Mouse (Mus musculus) large intestine, adult 2 months (tissue): Measurements from ENCODE around the gene Serpinf1. TPM values are rescaled to one million over a fixed set of nuclear protein-coding genes. Genes with fewer than 3 reads are reported as not detected.
"Not testable (repeated sequence)": the region's sequence is repeated elsewhere in the genome, so short reads cannot be mapped to it uniquely, and the experiment has no call there.

ENCODE experiments used
- DNase-seq: peaks from one replicate; pipeline ENCODE4 v3.0.0-alpha.2; 2012; ENCODE audit warnings: low read depth, low spot score
- WGBS: fragments of 180-500 bp; shearing (Covaris S2); methylation state at CpG from one replicate; pipeline ENCODE4 v1.1.7; 2018; 5-methylcytosine and 5-hydroxymethylcytosine counted together
- polyA plus RNA-seq: library from polyadenylated mRNA; depleted of rRNA; stranded (reverse); fragments of >200 nt; gene quantifications from 2 replicates; pipeline ENCODE4 v1.2.3, GENCODE M21; 2012

Gene Serpinf1
- polyA plus RNA-seq, 1 experiment: 12.0 TPM

DNA sequence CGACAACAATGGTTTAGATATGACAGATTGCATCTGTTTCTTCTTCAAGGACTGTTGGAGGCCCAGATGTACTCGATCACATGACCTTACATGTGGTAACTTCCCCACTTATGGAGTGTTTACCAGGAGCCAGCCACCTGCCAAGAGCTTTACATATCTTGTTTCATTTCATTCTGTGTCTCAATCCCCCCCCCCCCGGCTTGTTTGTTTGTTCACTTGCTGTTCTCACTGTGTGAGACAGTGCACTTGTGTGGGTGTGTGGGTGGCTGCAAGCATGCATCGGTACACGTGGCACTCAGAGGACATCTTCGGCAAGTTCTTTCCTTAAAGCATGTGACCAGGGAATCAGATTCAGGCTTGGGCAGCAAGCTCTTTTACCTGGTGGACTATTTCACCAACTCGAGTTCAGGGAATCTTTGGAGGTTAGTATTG, 34.0 kb upstream of the Serpinf1 start:
- DNase-seq: no peak
- 81% methylated on average over 7 of the region's 7 CpGs for WGBS

DNA sequence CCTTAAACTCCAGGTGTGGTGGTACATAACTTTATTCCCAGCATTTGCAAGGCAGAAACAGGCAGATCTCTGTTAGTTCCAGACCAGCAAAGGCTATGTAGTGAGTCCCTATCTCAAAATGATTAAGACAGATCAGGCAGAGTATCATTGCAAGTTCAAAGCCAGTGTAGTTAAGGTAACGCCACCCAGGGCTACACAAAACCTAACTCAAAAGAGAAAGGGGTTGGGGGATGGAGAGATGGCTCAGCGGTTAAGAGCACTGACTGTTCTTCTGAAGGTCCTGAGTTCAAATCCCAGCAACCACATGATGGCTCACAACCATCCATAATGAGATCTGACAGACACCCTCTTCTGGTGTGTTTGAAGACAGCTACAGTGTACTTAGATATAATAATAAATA, 33.5 kb upstream of the Serpinf1 start:
- not testable (repeated sequence) for DNase-seq
- 98% methylated on average over 2 of the region's 2 CpGs for WGBS

DNA sequence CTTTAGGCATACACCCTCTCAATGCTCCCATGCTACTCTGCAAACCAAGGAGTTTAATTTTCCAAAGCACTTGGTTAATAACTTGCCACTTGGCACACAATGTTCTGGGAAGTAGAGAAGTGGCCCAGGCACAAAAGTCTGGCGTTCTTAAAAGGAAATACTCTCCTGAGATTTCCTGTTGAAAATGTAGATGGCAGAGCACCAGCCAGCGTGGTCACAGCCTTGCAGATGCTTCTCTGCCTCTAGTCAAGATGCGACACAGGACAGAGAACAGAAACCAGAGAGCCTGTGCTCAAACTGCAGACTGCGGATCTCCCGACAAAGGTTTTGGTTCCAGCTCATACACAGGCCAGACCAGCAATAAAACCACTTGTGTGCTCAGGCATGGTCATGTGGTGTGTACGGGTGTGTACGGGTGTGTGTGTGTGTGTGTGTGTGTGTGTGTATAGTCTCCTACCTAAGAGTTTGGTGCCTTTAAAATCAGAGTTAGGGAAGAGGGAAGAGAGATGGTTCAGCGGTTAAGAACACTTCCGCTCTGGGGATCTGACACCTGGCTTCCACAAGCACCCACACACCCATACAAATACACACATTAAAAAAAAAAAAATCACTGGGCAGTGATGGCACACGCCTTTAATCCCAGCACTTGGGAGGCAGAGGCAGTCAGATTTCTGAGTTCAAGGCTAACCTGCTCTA, 32.7 kb upstream of the Serpinf1 start:
- DNase-seq: no peak
- WGBS: 19% methylated on average over 10 of the region's 10 CpGs

DNA sequence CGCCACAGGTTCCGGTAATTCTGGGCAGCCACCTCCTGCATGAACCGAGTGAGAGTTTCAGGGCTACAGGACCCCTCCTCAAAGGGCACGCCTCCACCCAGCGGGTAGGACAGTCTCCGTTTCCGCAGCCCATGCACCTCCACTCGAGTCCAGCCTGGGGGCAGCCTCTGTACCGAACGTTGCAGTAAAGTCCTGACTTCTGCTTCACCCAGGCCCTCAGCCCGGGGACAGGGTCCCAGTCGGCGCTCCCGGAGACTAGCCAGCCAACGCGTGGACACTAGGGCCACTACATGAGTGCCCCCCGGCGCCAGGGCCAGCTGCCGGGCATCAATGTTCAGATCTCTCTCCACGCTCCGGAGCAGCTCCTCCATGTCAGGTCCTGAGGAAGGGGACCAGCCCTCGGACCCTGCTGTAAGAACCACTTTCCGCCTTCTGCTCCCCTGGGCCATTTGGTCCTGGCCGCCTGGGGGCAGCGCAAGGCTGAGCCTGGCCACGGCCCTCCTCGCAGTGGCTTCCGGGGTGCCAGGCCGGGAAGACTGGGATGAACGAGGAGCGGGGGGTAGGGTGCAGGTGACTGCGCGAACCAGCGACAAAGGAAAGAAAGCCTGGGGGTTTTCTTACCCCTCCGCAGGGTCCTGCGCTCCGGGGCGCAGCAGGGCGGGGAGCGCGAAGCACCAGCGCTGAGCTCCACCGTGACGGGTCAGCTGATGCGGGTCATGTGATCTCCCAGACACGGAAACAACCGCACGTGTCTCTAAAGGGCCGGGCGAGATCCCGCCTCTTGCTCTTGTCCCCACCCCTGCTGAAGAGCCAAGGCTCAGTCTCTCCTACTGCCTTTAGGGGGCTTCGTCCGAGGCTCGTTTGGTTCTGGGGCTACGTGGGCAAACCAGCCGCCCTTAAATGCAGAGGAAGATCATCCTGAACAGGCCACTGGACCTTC, 31.8 kb upstream of the Serpinf1 start, which contains the start of gene Wdr81:
Gene Wdr81 (minus strand): TSS at position 727 of the 940 bp plus-strand sequence.
- DNase-seq: peak; percentile 91
- WGBS: 2% methylated on average over 56 of the region's 56 CpGs

DNA sequence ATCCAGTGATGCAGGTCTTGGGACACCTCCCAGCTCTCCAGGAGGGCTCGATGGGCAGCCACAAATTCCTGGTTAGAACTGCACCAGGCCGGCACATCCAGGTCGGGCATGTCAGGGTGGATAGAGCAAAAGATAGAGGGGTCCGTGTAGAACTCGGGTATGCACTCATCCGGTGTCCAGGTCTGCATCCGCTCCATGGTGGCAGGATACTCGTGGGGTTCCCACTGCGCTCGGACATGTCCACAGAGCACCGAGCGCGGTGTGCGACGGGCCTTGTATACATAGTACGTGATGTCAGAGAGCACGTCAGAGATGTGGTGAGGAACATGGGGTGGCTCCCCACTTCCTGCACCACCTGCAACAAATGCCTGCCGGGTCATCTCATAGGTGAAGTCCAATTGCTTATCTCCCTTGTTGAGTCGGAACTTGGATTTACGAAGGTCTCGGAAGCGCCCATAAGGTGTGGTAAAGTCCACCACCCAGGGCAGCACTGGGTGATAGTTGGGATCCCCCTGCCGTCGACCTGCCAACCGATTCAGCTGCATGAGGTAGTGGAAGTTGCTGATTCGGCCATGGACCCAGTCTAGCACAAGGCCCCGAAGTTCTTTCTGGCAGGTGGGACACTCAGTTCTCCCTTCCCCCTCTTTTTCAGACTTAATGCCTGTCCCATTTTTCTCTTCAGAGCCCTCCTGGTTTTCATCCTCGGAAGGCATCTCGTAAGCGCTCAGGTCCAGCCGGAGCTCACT, 30.5 kb upstream of the Serpinf1 start:
- 94% methylated on average over 31 of the region's 31 CpGs for WGBS
- no peak for DNase-seq

DNA sequence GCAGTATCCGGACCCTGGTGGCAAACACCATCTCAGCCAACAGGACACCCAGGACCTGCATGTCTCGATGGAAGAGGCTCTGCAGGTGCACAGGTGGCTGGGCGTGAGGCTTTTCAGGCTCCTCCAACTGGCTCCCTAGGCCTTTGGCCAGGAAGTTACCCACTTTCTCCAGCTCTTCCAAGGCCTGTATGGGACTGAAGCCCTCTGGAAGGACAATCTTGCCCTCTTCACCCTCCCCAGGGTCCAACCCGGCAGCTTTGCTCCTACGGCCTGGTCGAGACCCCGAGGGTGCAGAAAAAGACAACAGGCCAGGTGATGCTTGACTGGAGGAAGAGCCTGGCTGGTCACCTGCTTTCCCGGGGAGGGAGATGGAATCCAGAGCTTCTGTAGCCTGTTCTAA, 29.6 kb upstream of the Serpinf1 start:
- DNase-seq: no peak
- 91% methylated on average over 8 of the region's 8 CpGs for WGBS

DNA sequence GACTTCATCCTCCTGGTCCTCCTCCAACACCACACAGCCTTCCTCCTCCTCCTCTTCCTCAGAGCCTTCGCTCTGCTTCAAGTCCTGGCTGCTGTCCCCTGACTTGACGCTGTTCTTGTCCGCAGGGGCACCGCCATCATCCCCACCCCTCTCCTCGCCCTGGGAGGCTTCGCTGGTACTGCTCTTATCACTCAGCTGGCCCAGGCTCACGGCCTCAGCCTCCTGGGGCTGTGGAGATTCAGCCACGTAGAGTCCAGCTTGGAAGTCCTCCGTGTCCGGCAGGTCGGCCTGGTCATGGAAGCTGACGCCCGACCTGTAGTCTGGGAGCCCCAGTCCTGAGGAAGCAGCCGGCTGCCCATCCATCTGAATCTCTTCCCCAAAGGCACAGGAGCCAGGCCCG, 28.4 kb upstream of the Serpinf1 start:
- 92% methylated on average over 15 of the region's 15 CpGs for WGBS
- DNase-seq: no peak

DNA sequence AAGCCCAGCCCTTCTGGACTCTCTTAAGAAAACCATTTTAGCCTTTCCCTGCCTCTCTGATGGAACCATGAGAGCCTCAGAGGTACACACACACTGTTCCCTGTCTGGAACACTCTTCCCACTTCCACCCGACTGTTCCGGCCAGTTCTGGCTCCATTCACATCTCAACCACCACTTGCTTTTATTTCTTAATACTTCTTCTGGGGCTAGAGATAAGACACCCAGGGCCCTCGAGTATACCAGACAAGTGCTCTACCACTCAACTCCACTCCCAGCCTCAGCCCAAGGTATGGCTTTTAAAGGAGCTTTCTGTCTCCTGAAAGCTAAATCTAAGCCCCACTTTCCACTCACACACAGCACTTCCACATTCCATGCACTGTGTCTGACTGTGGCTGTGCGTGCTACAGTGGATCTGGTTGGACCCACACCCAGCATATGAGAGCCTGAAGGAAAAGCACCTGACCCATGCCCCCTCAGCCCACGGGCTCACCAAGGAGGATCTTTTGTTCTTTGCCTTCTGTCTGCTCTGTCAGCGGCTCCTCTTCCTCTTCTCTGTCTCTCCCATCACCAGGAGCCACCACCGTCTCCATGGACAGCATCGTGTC, 27.9 kb upstream of the Serpinf1 start:
- no peak for DNase-seq
- WGBS: 80% methylated on average over 8 of the region's 8 CpGs

DNA sequence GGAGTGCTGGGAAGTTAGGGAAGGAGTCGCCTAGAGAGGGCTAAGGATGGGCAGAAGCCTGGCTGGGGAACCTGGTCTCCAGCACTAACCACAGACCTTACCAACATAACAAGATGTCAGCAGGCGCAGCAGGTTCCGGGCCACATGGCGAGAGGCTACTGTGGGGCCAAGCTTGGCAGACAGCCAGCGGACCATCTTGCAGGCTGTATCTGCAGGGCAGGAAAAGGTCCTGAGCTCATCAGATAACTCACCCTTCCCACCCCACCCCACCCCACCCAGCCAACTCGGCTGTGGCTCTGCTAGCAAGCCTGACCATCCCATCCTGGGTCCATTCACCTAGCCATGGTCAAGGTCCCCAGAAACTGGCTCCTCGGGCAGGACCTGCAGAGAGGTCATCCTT, 27.2 kb upstream of the Serpinf1 start:
- no peak for DNase-seq

DNA sequence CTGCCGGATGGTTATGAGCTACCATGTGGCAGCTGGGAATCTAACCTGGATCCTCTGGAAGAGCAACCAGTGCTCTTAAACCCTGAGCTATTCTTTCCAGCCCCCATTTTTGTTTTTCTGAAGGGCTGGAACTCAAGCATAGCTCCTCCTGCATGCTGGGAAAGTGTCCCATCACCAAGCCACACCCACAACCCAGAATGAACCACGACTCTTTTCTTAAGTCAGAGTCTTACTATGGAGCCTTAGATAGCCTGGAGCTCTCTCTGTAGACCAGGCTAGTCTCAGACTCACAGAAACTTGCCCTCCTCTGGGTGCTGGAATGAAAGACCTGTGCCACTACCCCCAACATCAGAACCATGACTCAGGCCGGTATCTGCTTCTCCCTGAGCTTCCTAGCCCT, 26.1 kb upstream of the Serpinf1 start:
- no peak for DNase-seq
- 70% methylated on average over 3 of the region's 3 CpGs for WGBS

More for the DNA sequence above, 27.2 kb upstream of the Serpinf1 start:
- WGBS: 77% methylated on average over 7 of the region's 7 CpGs

DNA sequence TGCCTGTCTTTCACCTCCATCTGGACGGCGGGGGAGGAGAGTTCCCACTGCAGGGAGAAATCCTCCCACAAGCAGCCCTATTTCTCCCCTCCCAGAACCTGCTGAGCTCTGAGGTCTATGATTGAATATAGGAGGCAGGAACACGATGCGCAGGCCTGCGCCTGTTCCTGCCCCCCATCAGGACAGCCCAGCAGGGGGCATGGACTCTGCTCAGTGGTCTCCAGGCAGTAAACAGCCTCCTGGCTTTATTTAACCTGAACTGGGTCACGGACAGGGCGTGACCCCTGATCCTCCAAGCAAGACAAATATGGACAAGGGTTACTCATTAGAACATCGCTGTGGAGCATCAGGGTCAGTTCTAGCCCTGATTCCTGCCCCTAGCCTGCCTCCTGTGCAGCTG, 21.2 kb upstream of the Serpinf1 start:
- no peak for DNase-seq

DNA sequence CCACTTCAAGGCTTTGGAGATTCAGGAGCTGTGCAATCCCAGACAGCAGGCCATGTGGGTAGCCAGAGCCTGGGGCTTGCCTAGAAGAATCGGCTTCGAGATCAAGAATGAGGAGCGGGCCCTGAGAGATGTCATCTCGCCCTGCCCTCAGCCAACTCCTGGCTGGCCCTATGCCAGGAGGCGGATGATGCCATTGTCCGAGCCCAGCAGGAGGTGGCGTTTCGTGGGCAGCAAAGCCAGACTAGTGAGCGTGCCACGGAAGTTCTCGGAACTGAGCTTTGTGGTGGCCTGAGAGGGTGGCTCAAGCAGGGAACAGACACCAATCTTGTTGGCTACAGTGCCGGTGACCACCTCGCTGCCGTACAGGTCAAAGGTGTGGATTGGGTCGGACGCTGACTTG, 19.1 kb upstream of the Serpinf1 start:
- no peak for DNase-seq
- 87% methylated on average over 16 of the region's 16 CpGs for WGBS

More for the DNA sequence above, 21.2 kb upstream of the Serpinf1 start:
- WGBS: 83% methylated on average over 8 of the region's 8 CpGs

DNA sequence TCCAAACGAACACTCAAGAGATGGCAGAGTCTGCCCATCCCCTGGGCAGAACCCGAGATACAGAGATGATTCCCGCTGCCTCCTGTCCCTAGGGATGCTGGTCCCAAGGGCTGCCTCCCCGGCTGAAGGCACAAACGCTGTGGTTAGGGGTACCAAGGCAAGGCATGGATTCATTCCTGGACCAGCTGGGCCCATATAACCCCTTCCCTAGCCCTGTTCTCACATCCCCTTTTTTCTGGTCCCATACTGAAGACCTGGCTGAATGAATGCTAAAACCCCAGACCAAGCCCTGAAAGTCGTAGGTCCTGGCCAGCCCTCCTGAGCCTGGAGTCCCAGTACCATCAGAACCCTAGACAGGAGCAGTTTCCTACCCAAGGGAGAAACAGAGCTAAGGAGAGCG, 18.5 kb upstream of the Serpinf1 start:
- no peak for DNase-seq
- WGBS: 82% methylated on average over 7 of the region's 7 CpGs

DNA sequence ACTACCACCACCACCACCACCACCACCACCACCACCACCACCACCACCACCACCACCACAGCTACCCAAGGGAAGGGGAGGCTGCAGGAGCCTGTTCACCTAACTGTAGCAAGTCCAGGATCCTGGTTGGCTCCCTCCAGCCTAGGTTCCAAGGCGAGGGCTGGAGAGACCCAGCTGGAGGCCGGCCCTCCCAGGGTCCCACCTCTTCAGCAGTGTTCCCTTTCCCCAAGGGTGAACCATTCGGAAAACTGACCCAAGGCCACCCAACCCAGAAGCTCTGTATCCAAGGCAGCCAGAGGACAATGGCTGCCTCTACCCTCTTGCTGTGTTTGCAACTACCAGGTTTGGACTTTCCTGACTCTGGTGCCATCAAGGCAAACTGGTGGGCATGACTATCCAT, 17.4 kb upstream of the Serpinf1 start:
- WGBS: 92% methylated on average over 3 of the region's 3 CpGs

DNA sequence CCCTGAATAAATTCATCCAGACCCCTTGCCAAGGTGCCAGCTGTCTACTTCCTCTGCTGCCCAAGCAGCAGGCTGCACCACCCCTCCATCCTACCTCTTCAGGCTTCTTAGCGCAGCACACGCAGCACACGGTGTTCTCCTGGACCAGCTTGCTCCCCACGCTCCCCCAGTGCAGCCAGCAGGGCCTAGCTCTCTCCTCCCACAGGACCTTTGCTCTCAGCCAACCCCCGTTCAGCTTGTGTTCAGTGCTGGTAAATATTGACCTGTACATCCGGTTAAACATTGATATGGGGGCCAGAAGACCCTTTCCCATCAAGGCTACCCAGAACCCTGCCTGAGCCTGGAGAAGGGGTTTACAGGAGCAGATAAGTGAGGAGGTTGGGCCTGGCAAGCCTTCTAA, 16.9 kb upstream of the Serpinf1 start, which contains the start of gene Serpinf2:
Gene Serpinf2 (minus strand): TSS at position 229 of the 400 bp plus-strand sequence.
- 46% methylated on average over 6 of the region's 6 CpGs for WGBS
- no peak for DNase-seq

More for the DNA sequence above, 17.4 kb upstream of the Serpinf1 start:
- no peak for DNase-seq

DNA sequence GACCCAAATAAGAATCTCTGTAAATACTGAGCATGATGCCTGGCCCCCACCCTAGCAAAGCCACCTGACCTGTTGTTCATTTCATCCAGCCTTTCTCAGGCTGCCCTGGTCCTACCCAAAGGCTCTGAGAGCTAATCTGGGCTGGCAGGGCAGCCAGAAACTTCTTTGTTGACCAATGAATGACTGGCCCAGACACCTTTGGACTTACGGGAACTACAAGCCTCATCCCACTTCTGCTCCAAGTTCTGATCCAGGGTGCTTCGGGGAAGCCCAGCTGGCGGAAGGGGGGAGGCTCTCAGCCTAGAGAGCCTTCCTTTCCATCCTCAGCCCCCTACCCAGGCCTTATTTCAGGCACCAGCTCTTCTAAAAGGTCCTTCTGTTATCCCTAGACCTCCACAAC, 16.3 kb upstream of the Serpinf1 start:
- no peak for DNase-seq
- WGBS: 77% methylated on average over 3 of the region's 3 CpGs

DNA sequence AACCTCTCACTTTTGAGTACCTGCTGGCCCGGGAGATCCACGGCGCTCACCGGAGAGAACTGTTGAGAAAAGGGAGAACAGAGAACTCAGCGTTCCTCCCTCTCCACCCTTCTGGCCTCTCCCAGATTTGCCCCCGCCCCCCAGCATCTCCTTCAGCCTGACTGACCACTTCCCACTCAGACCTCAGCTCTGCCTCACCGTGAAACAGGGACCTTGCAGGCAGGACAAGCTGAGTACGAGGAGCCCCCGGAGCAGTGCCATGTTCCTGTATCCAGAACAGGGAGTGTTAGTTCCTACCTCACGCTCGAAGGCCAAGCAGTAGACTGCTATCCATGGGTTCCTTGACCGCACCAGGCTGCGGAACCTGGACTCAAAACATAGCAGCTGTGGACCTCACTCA, 15.7 kb upstream of the Serpinf1 start:
- 76% methylated on average over 13 of the region's 13 CpGs for WGBS
- no peak for DNase-seq

DNA sequence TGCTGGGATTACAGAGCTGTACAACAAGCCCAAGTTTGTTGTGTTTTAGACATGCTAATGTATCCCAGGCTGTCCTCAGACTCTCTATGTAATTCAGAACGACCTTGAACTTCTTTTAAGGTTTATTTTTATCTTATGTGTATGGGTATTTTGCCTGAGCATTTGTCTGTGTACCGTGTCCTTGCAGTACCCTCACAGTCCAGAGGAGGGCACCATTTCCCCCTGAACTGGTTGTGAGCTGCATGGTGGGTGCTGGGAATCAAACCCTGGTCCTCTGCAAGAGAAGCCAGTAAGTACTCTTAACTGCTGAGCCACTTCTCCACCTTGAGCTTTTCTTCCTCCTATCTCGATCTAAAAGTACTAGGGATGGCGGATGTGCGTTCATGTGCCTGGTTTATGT, 11.6 kb upstream of the Serpinf1 start:
- WGBS: 85% methylated on average over 5 of the region's 5 CpGs
- DNase-seq: no peak

DNA sequence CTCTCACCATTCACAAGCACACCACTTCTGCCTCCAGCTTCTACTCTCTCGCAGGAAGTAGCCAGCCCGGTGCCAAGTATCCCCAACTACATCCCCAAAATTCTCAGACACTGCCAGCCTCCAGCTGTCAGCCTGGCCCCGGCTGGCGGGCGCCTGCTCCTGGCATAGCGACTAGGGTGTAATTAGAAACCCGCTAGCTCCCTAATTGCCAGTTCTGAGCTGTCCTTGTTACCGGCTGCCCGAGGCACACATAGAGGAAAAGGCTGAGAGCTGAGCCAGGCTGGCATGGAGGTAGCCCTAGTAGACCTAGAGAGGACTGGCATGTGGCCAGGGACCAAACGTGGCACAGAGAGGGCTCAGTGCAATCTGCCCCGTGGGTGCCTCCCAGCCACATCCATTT, 8.8 kb upstream of the Serpinf1 start:
- no peak for DNase-seq
- WGBS: 59% methylated on average over 11 of the region's 11 CpGs
